Mouse (Mus musculus) left cerebral cortex, postnatal 36 days (tissue): Measurements from ENCODE around the gene Zfp184. TPM values are rescaled to one million over a fixed set of nuclear protein-coding genes. Genes with fewer than 3 reads are reported as not detected.
A peak's percentile ranks its signal among the peaks of the same experiment; 100 is the strongest.
"Not testable (repeated sequence)": the region's sequence is repeated elsewhere in the genome, so short reads cannot be mapped to it uniquely, and the experiment has no call there.

Experiments
- DNase-seq, 2 experiments: peaks; one replicate each; pipeline ENCODE4 v3.0.0; 2021 to 2022; ENCODE audit warnings: low spot score in 2 of 2, mixed read lengths in 1 of 2
- intact Hi-C: fragments of 180-260 bp; cut with DNase I; formaldehyde crosslinking; loops from one replicate; pipeline ENCODE4 v1.15.1; 2025
- total RNA-seq, 2 experiments: library from RNA; stranded (reverse); gene quantifications; 2 replicates each; pipeline ENCODE4 v1.2.3; 2021

Gene Zfp184
- 1 to 10 TPM; 3.7 to 4.2 TPM for total RNA-seq

DNA sequence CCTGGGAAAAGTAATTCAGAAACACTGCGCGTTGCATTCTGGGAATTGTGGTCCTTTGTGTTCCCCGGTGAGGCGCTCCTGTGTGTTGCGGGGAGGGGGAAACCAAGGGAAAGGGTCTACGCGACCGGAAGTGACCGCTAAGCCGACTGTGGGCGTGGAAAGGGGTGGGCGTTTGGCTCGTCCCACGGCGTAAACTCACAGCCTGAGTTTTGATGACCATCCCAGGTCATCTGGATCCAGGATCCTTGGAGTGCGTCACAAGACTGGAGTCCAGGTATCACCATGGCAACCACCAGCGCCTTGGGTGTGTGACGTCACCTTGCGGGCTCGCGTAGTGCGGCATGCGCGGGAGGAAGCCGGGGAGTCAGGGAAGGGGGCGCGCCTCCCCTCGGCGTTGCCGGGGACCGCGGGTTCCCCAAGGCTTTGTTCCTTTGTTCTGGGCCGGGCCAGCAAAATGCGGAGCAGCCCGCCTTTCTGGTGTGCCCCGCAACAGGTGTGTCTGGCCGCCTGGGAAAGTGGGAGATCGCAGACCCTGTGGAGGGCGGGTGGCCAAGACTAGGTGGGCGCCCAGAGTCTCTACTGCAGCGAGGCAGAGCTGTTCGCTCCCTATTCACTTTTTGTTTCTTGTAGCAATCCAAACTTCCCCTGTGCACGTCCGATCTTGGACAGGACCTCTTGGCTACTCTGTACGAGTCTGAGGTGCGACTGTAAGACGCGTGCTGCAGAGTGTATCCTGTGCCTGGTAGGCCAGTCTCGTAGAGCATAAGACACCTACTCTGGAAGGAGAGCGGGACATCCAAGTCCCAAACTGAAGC is at the start of gene Zfp184:
Gene Zfp184 (plus strand): TSS at position 169 of the 815 bp plus-strand sequence.
- intact Hi-C loops, result loop anchor here (5.0 kb wide), 1 partner anchor 1487 kb away; no protein-coding TSS in a partner anchor
- DNase-seq, result peak; percentile 91 to 92

DNA sequence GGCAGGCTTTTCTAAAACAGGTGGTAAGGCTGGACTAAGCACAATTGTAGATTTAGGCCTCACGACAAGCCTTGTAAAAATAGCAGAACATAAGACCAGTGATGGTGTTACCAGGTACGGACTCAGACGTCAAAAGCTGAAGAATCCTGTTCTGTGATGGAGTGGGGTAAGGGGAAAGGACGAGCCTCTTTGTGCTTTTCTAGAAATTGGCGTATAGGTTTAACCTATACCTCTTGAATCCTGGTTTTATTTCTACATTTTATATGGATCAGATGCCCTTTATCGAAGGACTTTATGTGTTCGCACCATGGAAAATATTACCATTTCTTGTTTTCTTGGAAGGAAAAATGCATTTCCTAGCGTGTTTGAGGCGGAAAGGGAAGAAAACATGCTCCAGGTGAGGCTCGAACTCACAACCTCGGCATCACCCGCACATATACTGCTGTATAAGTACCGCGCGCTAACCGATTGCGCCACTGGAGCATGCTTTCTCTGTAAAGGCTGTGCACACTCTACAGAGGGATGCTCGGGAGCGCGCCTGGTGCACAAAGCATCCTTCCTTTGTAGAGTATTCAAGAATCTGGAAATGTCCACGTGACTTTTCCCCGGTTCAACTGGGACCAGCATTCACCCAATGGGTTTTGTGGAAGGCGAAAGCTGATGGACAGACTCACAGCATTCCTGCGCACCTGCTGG is 48.2 kb upstream of the Zfp184 start:
- peak; percentile 93 to 94 for DNase-seq
- intact Hi-C loops, result no loop called here

DNA sequence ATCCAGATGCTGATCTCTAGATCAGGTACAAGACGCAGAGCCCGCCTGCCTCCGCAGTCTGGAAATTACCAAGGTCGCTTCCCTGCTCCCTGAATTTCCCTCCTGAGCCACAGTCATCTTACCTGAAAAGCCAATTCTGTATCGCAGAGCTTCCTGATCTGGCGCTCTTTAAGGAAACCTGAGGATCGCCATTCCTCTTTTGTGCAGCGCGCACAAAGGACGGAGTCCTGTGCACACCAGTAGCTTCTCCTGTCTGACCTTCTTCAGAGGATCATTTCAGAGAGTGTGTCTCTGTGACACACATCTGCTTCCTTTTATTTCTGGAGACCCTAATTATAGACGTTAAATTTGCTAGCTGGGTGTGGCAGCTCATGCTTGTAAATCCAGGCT is 47.7 kb upstream of the Zfp184 start:
- intact Hi-C loops, result no loop called here
- no peak for DNase-seq

DNA sequence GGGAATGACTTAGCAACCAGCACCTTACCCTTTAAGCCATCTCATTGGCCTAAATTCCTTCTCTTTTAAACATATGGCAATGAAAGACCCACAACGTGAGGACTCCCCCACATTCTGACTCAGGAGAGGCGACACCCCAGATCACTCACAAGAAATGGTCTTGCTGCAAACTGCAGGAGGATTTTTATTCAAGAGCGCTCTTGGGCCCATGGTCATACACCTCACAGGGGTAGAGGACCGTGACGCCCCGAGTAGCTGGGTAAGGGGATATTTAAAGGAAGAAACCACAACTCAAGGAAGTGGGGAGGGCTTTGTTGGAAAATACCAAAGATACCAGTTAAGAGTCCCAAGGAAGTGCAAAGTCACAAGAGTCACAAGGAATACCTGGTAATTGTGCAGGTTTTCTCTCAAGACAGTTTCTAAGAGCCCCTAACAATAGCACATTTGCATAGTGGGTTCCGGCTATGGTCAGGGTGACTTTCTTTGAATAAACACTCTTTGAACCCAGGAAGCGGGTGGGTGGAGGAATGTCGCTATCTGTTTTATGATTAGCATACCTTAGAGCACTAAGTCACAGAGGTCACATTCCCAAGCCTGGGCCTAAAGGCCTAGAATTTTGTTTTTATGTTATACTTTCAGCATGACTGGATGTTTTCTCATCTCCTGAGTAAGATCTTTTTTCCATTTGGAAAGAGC is 43.9 kb upstream of the Zfp184 start:
- DNase-seq, intact Hi-C loops: not testable (repeated sequence)

DNA sequence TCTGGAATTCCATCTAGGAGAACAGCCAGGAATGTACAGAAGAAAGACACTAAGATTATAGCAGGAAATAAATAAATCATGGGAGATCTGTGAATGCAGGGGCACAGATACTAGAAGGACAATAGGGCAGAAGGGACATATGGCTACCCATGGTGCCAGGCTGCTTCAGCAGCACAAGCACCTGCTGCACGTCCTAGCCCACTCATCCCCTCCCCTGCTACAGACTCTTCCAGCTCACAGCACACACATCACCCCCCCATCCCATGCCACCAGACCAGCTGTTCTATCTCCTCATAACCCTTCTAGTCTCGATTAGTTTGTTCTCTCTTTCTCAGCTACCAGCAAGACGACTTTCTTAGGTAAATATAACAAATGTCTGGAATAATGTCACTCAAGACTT is 41.4 kb upstream of the Zfp184 start:
- intact Hi-C loops, result no loop called here
- no peak for DNase-seq

GRCm38 (mm10) chr13:21904090-21904489 is 40.8 kb upstream of the Zfp184 start:
- intact Hi-C loops, result not testable (repeated sequence)

GRCm38 (mm10) chr13:21906301-21906700 is 38.6 kb upstream of the Zfp184 start:
- no peak for DNase-seq
- intact Hi-C loops, result no loop called here

More at GRCm38 (mm10) chr13:21904090-21904489, 40.8 kb upstream of the Zfp184 start:
- DNase-seq, result not testable (repeated sequence)

- intact Hi-C loops, result no loop called here
Observed at GRCm38 (mm10) chr13:21906946-21907806, 37.7 kb upstream of the Zfp184 start.

DNA sequence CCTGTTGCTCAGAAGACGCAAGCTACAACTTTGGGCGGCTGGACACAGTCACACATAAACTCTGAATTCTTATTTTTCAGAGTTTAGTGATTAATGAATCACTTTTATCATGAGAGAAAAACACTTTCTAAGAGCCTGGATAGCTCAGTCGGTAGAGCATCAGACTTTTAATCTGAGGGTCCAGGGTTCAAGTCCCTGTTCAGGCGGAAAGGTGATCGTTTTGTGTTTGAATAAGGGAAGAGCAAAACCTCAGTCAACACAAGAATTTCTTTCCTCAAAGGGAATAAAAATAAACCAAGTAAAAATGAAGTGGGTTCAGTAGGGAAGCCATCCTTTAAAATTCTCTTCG is 37.1 kb upstream of the Zfp184 start:
- DNase-seq, intact Hi-C loops: not testable (repeated sequence)

More at GRCm38 (mm10) chr13:21906946-21907806, 37.7 kb upstream of the Zfp184 start:
- DNase-seq, result no peak

- intact Hi-C loops, result no loop called here
- DNase-seq, result no peak
Observed at GRCm38 (mm10) chr13:21910735-21911134, 34.2 kb upstream of the Zfp184 start.

DNA sequence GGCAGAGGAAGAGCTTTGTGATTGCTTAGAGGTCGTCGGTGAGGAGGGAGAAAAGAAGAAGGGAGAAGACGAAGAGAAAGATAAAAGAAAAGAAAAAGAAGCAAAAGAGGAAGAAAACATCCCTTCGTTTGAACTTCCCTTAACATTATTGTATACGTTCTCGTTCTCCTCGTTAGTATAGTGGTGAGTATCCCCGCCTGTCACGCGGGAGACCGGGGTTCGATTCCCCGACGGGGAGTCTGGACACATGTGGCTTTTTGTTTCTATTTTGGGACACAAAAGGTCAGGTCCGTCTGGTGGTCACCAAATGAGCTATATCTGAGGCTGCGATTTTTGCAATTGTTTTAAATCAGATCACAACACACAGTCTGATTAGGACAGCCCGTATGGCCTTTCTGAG is 33.7 kb upstream of the Zfp184 start:
- intact Hi-C loops, result no loop called here
- DNase-seq, result no peak

DNA sequence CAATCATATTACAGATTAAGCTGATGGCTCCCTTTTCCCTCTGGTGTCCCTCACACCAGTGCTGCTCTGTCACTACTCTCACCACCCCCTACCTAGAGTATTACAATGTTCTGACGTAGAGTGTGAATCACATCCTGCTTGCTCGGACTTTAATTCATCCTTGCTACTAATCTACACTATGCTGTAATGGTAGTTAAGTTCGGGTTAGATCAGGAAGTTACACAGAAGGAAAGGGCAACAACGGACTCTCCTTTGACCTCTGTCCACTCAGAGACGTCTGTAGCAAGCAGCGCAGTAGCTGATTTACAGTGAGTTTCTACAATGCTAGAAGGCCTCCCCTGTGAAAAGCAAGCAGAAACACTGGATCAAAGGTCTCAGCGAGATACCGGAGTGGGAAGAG is 31.0 kb upstream of the Zfp184 start:
- intact Hi-C loops, result no loop called here
- no peak for DNase-seq

GRCm38 (mm10) chr13:21914599-21914998 is 30.3 kb upstream of the Zfp184 start:
- DNase-seq, result peak in 1 of 2 experiments; percentile 40
- intact Hi-C loops, result no loop called here

DNA sequence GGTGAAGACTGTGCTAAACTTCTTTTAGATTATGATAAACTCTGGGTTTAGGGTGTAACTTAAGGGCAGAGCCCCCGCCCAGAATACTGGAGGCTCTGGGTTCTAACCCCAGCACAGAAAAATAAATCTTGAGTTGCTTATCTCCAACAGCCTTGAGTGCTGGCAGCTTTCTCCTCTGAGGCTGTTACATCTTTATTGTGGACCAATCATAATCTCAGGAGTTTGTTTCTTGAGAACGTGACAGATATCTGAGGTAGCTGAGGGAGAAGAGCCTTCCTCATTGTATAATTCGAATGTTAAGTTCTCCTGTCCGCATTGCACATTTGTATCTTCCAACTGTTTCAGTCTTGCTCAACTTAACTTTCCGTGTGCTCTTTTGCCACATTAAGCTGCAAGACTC is 29.4 kb upstream of the Zfp184 start:
- intact Hi-C loops, result loop anchor here (5.0 kb wide), 2 partner anchors 82 to 102 kb away; no protein-coding TSS in a partner anchor
- no peak for DNase-seq

DNA sequence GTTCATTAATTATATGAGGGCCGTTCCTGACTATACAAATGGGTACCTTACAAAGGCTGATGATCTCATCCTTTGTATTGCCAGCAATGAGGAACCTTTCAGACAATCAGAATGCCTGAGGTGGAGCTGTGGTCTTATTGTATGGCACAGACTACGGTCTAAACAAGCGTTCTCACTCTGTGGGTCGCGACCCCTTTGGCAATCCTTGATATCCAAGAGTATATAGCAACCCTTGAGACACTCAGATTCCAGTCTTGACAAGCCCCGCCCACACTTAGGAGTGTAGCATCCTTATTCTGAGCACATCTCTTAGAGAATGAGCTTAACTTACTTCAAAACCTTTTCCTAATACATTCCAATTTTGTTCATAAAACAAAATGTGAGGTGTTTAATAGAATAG is 28.8 kb upstream of the Zfp184 start:
- intact Hi-C loops, result loop anchor here (5.0 kb wide), 2 partner anchors 81 to 101 kb away; no protein-coding TSS in a partner anchor
- DNase-seq, result no peak

GRCm38 (mm10) chr13:21917040-21917439 is 27.9 kb upstream of the Zfp184 start:
- DNase-seq, result no peak

DNA sequence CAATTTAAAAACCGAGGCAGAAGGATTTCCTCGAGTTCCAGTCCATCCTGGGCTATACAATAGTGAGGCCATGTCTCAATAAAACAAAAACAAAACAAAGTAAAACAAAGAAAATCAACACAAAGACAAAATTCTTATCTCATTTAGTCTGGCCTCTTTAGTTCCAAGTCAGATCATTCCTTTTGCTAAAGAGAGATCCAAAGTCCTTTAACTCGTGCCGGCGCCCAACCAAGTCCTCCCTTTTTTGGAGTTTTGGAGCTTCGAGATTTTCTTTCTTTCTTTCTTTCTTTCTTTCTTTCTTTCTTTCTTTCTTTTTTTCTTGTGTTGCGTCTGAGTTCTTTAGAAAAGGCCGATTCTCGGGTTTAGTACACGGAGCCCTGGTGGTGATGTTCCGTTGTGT is 27.4 kb upstream of the Zfp184 start:
- intact Hi-C loops, result loop anchor here (5.0 kb wide), 2 partner anchors 80 to 100 kb away; no protein-coding TSS in a partner anchor
- DNase-seq, result no peak

More at GRCm38 (mm10) chr13:21917040-21917439, 27.9 kb upstream of the Zfp184 start:
- intact Hi-C loops, result loop anchor here (5.0 kb wide), 2 partner anchors 80 to 100 kb away; no protein-coding TSS in a partner anchor

- DNase-seq, result no peak
- intact Hi-C loops, result loop anchor here (5.0 kb wide), 2 partner anchors 79 to 99 kb away; no protein-coding TSS in a partner anchor
Observed at GRCm38 (mm10) chr13:21917992-21918391, 26.9 kb upstream of the Zfp184 start.
